Mouse (Mus musculus) adrenal gland, postnatal 4 days (tissue): ENCODE data around the gene Ppp2r3a. TPM values are rescaled to one million over a fixed set of nuclear protein-coding genes. Genes with fewer than 3 reads are reported as not detected.
A peak's percentile ranks its signal among the peaks of the same experiment; 100 is the strongest.

ENCODE experiments used
- DNase-seq, 2 experiments: peaks; one replicate each; pipeline ENCODE4 v3.0.0; 2021 to 2022; ENCODE audit warnings: low spot score in 2 of 2, mixed read lengths in 2 of 2
- total RNA-seq, 2 experiments: library from RNA; stranded (reverse); gene quantifications; 2 replicates each; pipeline ENCODE4 v1.2.3; 2021

The Ppp2r3a gene
- total RNA-seq, 2 experiments from 2014 or later = 34.5 to 34.8 TPM

DNA sequence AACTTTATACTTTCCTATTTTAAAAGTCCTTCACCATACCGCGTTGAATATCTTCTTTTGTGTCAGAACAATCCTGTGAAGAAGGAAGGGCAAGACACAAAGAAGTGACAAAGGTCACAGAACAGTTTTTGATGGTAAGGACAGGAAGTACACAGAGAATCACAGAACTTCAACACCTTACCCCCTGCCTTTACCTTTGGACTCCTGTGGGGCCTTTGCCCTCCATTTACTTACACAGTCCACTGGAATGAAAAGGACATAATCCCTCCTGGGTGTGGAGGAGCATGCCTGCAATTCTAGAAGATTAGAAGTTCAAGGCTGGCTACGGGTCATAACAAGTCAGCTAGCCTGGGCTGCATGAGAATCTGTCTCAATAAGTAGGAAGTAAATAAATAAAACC is 1.5 kb upstream of the Ppp2r3a start:
- DNase-seq = no peak

DNA sequence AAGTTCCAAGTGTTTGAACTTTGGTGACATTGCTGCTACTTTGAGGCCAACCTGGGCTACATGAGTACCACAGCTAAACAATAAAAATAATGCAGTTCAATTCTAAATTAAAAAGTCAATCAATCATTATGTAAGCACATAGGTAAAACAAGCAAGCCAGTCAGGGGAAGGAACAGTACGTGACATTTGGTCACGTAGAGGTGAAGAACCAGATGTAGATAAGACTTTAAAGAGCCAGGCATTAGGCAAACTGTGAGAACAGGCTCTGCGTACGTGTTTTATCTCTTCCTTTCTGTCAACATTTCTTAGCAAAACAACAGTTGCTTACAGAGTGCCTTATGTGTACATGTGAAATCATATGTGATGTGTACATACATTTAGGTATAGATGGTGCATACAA is 946 bp upstream of the Ppp2r3a start:
- no peak for DNase-seq

DNA sequence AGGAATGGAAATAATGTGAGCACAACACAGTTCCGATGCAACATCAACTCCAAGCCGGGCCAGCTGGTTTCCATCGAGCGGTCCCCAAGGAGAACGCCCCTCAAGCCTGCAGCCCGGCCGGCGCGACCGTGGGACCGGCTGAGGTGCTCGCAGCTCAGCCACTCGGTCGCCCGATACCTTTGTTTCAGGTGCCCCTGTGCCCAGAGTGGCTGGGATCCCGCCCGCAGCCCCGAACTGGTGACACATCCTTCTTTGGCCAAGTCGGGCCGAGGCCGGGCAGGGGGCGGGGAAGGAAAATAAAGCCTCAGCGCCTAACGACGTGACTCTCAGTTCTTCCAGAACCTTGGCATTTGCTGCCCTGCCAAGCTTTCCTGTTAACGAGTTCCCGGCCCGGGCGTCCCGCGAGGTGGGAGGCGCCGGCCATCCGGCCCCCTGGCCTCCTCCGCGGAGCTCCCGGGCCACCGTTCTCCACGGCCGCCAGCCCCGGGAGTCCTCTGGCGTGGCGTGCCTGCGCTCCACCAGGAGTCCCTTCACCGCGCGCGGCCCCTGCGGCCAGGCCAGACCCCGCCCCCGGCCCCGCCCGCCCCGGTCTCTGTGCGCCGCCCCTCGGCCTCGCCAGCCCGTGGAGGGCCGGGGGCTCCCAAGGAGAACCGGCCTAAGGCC is 483 bp downstream of the Ppp2r3a start:
- DNase-seq = peak; percentile 52 to 56

DNA sequence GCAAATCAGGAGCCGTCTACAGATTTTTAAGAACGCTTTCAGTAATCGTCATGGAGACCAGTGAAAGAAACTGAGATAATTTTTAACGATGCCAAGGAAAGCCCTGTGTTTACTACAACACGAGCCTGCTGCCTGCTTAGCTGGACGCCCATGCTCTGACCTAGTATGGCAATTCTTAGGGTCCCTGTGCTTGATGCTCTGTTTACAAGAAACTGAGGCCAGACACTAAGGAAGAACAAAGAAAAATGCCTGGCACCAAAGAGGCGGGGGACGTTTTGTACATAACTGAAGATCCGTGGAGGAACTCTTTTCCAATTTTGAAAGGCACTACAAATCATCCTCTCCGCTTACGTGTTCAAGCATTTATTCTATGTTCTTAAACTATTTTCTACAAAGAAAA is 1.1 kb downstream of the Ppp2r3a start:
- DNase-seq = no peak

DNA sequence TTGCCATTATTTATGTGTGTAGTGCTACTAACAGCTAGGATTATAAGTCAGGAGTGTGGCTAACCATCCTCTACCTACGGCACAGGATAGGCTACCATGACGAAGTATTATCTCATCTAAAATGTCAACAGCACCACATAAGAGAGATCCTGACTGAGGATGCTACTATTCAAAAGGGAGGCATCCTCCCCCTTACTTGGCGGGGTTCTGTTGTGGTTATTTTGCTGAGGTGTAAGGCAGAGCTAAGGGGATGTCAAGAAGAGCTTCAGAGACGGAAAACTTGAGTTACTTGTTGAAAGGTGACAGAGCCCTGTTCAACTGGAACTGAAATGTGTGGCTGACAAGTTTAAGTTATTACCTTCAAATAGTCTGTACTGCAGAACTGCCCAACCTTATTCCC is 2.0 kb downstream of the Ppp2r3a start:
- DNase-seq = no peak

- DNase-seq = no peak
These were observed 4.1 kb downstream of the Ppp2r3a start for GRCm38 (mm10) chr9:101247541-101247940.

DNA sequence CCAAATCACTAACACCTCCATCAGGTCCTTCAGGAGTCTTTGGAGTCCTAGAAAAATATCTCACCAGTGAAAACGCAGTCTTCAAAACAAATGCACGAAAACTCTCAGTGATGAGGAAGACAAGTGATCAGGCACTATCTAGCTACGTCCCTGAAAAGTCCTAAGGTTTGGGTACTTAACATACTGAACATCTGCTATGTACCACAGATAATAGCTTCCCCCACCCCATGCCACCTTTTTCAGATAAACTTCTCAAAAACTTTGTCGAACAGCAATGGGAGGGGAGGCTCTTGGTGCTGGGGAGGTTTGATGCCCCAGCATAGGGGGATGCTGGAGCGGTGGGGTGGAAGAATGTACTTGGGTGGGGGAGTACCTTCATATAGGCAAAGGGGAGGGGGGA is 6.1 kb downstream of the Ppp2r3a start:
- no peak for DNase-seq

DNA sequence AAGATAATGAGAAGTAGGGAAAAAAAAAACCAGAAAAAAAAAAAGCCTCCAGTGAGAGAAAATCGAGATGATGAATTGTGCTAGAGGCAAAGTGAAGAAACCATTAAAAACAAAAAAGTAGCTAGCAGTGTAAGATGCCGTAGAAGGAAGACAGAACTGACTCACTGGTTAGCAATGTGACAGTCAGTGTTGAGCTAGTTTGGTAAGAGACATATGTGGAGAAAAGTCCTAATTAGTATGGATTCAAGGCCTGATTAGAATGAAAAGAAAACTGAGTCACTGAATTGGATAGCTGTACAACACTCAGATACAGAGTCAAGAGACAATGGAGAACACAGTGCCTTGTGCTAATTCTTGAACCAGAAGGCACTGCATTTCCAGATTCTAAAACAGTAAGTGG is 7.9 kb downstream of the Ppp2r3a start:
- no peak for DNase-seq

DNA sequence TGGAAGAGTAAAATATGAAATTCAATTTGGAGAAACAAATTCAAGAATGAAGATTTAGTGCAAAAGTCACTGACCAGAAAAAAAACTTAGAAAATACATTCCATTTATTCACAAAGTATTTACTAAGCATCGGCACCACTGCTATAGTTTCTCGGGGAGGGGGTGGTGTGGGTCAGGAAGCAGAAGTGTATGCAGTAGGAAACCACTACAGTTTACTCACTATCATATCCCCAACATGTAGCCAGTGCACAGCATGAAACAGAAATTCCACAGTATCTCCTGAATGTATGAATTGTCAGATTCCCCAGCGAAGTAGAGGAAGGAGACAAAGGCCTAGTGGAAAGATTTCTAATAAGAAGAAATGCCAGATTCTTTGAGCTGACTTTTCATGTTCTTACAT is 11.4 kb downstream of the Ppp2r3a start:
- DNase-seq = no peak

DNA sequence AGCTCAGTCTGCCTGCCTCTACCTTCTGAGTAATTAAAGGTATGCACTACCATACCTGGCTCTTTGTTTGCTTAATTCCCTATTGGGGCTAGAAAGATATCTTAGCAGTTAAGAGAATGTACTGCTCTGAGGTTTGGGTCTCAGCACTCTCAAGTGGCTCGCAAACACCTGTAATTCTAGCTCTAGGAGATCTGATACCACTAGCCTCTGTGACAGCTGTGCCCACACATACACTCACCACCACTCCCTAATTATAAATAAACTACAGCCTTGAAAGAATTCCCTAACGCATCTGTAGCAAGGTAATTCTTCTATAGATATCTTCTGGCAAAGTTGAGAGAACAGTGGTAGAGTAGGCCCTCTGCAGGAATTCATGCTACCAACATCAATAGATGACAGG is 15.8 kb downstream of the Ppp2r3a start:
- DNase-seq = no peak

GRCm38 (mm10) chr9:101232034-101232433 is 19.6 kb downstream of the Ppp2r3a start:
- no peak for DNase-seq

DNA sequence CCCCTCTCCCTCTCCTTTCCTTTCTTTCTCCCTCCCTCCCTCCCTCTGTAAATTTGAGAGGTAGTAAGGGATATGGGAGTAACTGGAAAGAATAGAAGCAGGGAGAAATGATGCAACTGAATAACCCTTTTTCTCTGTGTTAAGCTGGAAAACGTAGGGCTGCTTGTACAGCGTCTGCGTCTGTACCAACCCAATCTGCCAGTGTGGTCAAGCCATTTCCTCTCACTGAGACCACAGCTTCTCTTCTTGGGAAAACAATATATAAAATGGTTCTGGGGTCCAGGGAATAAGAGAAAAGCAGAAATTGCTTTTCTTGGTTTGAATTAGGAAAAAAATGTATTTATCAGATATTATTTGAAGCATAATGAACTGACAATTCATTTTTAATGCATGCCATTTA is 21.6 kb downstream of the Ppp2r3a start:
- no peak for DNase-seq

- no peak for DNase-seq
These were observed 22.7 kb downstream of the Ppp2r3a start for GRCm38 (mm10) chr9:101228892-101229291.

GRCm38 (mm10) chr9:101207984-101208383 is 43.6 kb downstream of the Ppp2r3a start:
- DNase-seq = no peak

- DNase-seq = no peak
These were observed 45.1 kb downstream of the Ppp2r3a start for GRCm38 (mm10) chr9:101206516-101206915.

- DNase-seq = no peak
These were observed 46.4 kb downstream of the Ppp2r3a start for GRCm38 (mm10) chr9:101205216-101205615.

GRCm38 (mm10) chr9:101204059-101204458 is 47.5 kb downstream of the Ppp2r3a start:
- no peak for DNase-seq

DNA sequence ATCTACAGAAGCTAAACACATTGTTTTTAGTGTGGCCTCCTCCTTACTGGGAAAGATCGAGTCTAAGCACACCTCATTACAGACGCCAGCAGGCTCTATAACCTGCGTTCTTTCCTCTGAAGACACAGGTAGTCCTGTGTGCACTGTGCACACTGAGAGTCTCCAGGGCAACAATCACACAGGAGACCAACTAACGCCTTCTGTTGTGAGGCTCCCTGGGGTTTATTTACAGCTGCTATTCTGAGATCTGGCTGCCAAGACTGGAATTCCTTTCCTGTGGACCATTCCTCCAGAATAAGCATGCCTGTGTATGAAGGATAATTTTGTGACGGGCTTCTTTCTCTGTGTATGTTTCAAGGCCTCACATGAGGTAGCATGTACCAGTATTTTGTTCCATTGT is 51.0 kb downstream of the Ppp2r3a start:
- DNase-seq = no peak

DNA sequence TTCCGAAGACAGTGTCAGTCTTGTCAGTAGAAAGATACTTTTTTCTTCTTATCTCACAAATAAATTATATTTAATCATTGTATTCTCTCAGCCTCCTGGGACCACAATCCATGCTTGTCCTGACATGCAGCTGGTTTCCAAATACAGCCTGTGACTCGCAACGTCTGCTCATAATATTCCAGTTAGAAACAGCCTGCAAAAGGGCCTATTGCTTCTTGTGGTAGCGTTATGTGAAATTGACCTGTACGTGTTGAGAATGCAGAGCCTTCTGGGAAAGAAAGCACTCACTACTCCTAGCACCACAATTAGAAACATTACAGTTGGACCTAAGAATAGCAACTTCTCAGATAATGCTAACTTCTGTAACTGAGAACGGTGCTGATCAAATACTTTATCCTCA is 52.8 kb downstream of the Ppp2r3a start:
- DNase-seq = no peak

- no peak for DNase-seq
These were observed 53.3 kb downstream of the Ppp2r3a start for GRCm38 (mm10) chr9:101198261-101198660.

- peak; percentile 50 to 70 for DNase-seq
These were observed 69.5 kb downstream of the Ppp2r3a start for GRCm38 (mm10) chr9:101181962-101182701.

- DNase-seq = no peak
These were observed 70.3 kb downstream of the Ppp2r3a start for GRCm38 (mm10) chr9:101181291-101181690.

GRCm38 (mm10) chr9:101180234-101180633 is 71.4 kb downstream of the Ppp2r3a start:
- no peak for DNase-seq
